Comparison of ENCODE assay signal across 8 mouse cellular contexts in the genomic region with DNA sequence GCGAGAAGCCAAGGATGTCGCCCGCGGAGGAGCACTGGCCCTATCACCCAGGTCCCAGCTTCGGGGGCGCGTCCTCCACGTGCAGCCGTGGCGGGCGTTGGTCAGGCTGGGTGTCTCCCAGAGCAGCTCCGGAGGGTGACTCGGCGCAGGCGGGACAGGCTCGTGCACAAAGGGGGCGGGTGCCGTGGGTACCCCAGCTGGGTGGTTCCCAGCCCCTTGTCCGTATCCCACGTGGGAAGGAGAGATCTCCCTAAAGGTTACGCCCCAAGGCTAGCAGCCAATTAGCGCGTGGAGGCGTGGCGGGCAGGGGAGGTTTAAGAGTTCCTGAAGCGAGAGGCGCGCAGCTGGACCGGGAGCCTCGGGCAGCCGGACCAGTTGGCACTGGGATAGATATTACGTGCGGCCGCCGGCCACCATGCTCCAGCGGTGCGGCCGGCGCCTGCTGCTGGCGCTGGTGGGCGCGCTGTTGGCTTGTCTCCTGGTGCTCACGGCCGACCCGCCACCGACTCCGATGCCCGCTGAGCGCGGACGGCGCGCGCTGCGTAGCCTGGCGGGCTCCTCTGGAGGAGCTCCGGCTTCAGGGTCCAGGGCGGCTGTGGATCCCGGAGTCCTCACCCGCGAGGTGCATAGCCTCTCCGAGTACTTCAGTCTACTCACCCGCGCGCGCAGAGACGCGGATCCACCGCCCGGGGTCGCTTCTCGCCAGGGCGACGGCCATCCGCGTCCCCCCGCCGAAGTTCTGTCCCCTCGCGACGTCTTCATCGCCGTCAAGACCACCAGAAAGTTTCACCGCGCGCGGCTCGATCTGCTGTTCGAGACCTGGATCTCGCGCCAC. TPM values are rescaled to one million over a fixed set of nuclear protein-coding genes. Genes with fewer than 3 reads are reported as not detected.
DNase-seq lines count a peak whose midpoint lies in the region; ATAC-seq and TF ChIP-seq lines count a peak whose summit lies in the region.

A gene (plus strand): TSS at position 320 of the 835 bp plus-strand sequence.

- peak within 1 kb of the TSS; percentile 68 for H3ac ChIP-seq in C2C12 (ENCODE audit: control insufficient read depth, insufficient read length, low read depth)

- peaks cover 6% of the 10 kb centered on the region for H3K4me1 ChIP-seq in bone marrow macrophage, adult 2 months (ENCODE audit: control insufficient read depth, insufficient read depth, low read length)
- peaks cover 60% of the 10 kb centered on the region for H3K4me1 ChIP-seq in heart, embryonic 12.5 days (replicated peaks)
- H3K4me1 ChIP-seq in kidney, postnatal 0 days (replicated peaks; ENCODE audit: insufficient read depth, low read length) = peaks cover 62% of the 10 kb centered on the region
- H3K4me1 ChIP-seq in liver, embryonic 13.5 days (replicated peaks) = peaks cover 78% of the 10 kb centered on the region
- peaks cover 59% of the 10 kb centered on the region for H3K4me1 ChIP-seq in stomach, embryonic 15.5 days

- no peaks in the 10 kb centered on the region for H3K27me3 ChIP-seq in C2C12 (ENCODE audit: control insufficient read depth, insufficient read depth, insufficient read length)
- H3K27me3 ChIP-seq in heart, embryonic 12.5 days (replicated peaks) = peaks cover 84% of the 10 kb centered on the region
- H3K27me3 ChIP-seq in kidney, postnatal 0 days (ENCODE audit: insufficient read depth, low read length) = no peaks in the 10 kb centered on the region
- peaks cover 90% of the 10 kb centered on the region for H3K27me3 ChIP-seq in liver, embryonic 13.5 days
- peaks cover 12% of the 10 kb centered on the region for H3K27me3 ChIP-seq in stomach, embryonic 15.5 days (replicated peaks)

- WGBS in heart, embryonic 12.5 days = under 1% methylated on average over 89 of the region's 91 CpGs
- under 1% methylated on average over 87 of the region's 91 CpGs for WGBS in kidney, postnatal 0 days
- WGBS in liver, embryonic 13.5 days (ENCODE audit: insufficient replicate concordance) = under 1% methylated on average over 90 of the region's 91 CpGs
- WGBS in stomach, embryonic 15.5 days = under 1% methylated on average over 91 of the region's 91 CpGs

- peaks cover 26% of the 10 kb centered on the region for H3K79me3 ChIP-seq in C2C12 (ENCODE audit: low read depth)

- H3K36me3 ChIP-seq in C2C12 (ENCODE audit: control insufficient read depth, insufficient read depth) = peaks cover under 1% of the 10 kb centered on the region
- H3K36me3 ChIP-seq in heart, embryonic 12.5 days = no peaks in the 10 kb centered on the region
- H3K36me3 ChIP-seq in kidney, postnatal 0 days (ENCODE audit: insufficient read depth, low read length) = no peaks in the 10 kb centered on the region
- H3K36me3 ChIP-seq in liver, embryonic 13.5 days = peaks cover 12% of the 10 kb centered on the region
- H3K36me3 ChIP-seq in stomach, embryonic 15.5 days = no peaks in the 10 kb centered on the region

- ATAC-seq in erythroblast, adult 5-6 weeks (replicated peaks; ENCODE audit: low FRiP score, poor library complexity, severe bottlenecking) = peak; percentile 58
- ATAC-seq in heart, embryonic 12.5 days (ENCODE audit: insufficient number of reproducible peaks, low FRiP score) = peak; percentile 56
- peak; percentile 77 for ATAC-seq in kidney, postnatal 0 days (replicated peaks; ENCODE audit: low FRiP score, low read depth)
- ATAC-seq in liver, embryonic 13.5 days (ENCODE audit: low read depth) = peak; percentile 91
- ATAC-seq in stomach, embryonic 15.5 days (ENCODE audit: insufficient read depth, low FRiP score, low read depth) = peak; percentile 71

- H3K27ac ChIP-seq in bone marrow macrophage, adult 2 months (ENCODE audit: insufficient read depth, low read depth, low read length) = peak within 1 kb of the TSS; percentile 86
- H3K27ac ChIP-seq in heart, embryonic 12.5 days (ENCODE audit: poor library complexity, severe bottlenecking) = no peak within 1 kb of the TSS
- peak within 1 kb of the TSS; percentile 77 for H3K27ac ChIP-seq in kidney, postnatal 0 days
- peak within 1 kb of the TSS; percentile 81 for H3K27ac ChIP-seq in liver, embryonic 13.5 days
- H3K27ac ChIP-seq in stomach, embryonic 15.5 days = peak within 1 kb of the TSS; percentile 97

- H3K4me2 ChIP-seq in heart, embryonic 12.5 days = peak within 1 kb of the TSS; percentile 83
- H3K4me2 ChIP-seq in kidney, postnatal 0 days (ENCODE audit: low read length) = peak within 1 kb of the TSS; percentile 81
- H3K4me2 ChIP-seq in liver, embryonic 13.5 days = peak within 1 kb of the TSS; percentile 87
- H3K4me2 ChIP-seq in stomach, embryonic 15.5 days = peak within 1 kb of the TSS; percentile 83

- peak within 1 kb of the TSS; percentile 59 for H3K4me3 ChIP-seq in C2C12 (ENCODE audit: insufficient read depth, poor library complexity, severe bottlenecking)
- H3K4me3 ChIP-seq in bone marrow macrophage, adult 2 months (ENCODE audit: insufficient read depth, low read length) = peak within 1 kb of the TSS; percentile 96
- peak within 1 kb of the TSS; percentile 53 for H3K4me3 ChIP-seq in heart, embryonic 12.5 days
- H3K4me3 ChIP-seq in kidney, postnatal 0 days (replicated peaks; ENCODE audit: low read depth, low read length) = peak within 1 kb of the TSS; percentile 62
- H3K4me3 ChIP-seq in liver, embryonic 13.5 days (replicated peaks) = peak within 1 kb of the TSS; percentile 75
- H3K4me3 ChIP-seq in stomach, embryonic 15.5 days (replicated peaks) = peak within 1 kb of the TSS; percentile 70

- TF ChIP-seq CTCF in C2C12 (IDR thresholded peaks at IDR 0.05; ENCODE audit: control insufficient read depth, insufficient read depth, insufficient read length) = peak; percentile 2
- no peak for TF ChIP-seq CTCF in bone marrow macrophage, adult 2 months (IDR thresholded peaks at IDR 0.05; ENCODE audit: low read depth, low read length)
- peak; percentile 30; the same call in 1 of the 2 replicates for TF ChIP-seq CTCF in kidney, postnatal 0 days (IDR thresholded peaks at IDR 0.05; ENCODE audit: low read depth)

- peak within 1 kb of the TSS; percentile 59 for H3K9ac ChIP-seq in heart, embryonic 12.5 days
- H3K9ac ChIP-seq in kidney, postnatal 0 days (ENCODE audit: low read depth, low read length) = peak within 1 kb of the TSS; percentile 71
- H3K9ac ChIP-seq in liver, embryonic 13.5 days = peak within 1 kb of the TSS; percentile 86
- H3K9ac ChIP-seq in stomach, embryonic 15.5 days = peak within 1 kb of the TSS; percentile 62

- TF ChIP-seq POLR2A in bone marrow macrophage, adult 2 months (IDR thresholded peaks at IDR 0.05; ENCODE audit: borderline replicate concordance, low read depth, low read length) = peak; percentile 99

- H3K79me2 ChIP-seq in C2C12 (ENCODE audit: control insufficient read depth, insufficient read depth) = peaks cover 44% of the 10 kb centered on the region

- peak; percentile 97 for DNase-seq in kidney, postnatal 0 days (ENCODE audit: low spot score)
- DNase-seq in liver, embryonic 13.5 days = peak; percentile 91
- DNase-seq in natural killer cell, adult 2 months (ENCODE audit: low spot score in 2 of 2) = peak; percentile 83 to 84

- H3K9me3 ChIP-seq in heart, embryonic 12.5 days (replicated peaks) = no peaks in the 10 kb centered on the region
- H3K9me3 ChIP-seq in kidney, postnatal 0 days (replicated peaks; ENCODE audit: low read length) = no peaks in the 10 kb centered on the region
- no peaks in the 10 kb centered on the region for H3K9me3 ChIP-seq in liver, embryonic 13.5 days (replicated peaks)
- no peaks in the 10 kb centered on the region for H3K9me3 ChIP-seq in stomach, embryonic 15.5 days

TF ChIP-seq in C2C12, 6 proteins besides CTCF, POLR2A, EP300 and RAD21:
- TF ChIP-seq MYOG (IDR thresholded peaks at IDR 0.05; ENCODE audit: control insufficient read depth, extremely low read depth, insufficient read length) (no peak), MYOD1 (IDR thresholded peaks at IDR 0.05; ENCODE audit: control insufficient read depth, insufficient read length, low read depth) (peak; percentile 0), CEBPB (IDR thresholded peaks at IDR 0.05; ENCODE audit: low read depth) (no peak), USF1 (IDR thresholded peaks at IDR 0.05; ENCODE audit: low read depth) (peak; percentile 39), MAX (IDR thresholded peaks at IDR 0.05) (peak; percentile 91), FOSL1 (IDR thresholded peaks at IDR 0.05; ENCODE audit: insufficient read depth, low read length, poor library complexity, severe bottlenecking) (no peak)

RNA-seq across cellular contexts. Expression of the gene that starts here (rescaled TPM):
- 18.7 TPM for polyA plus RNA-seq in C2C12 (2012; fragmentation: generic; extraction: Trizol)
- polyA plus RNA-seq in bone marrow macrophage, adult 2 months (2012; ENCODE audit: insufficient read depth, insufficient read length, missing spikeins) = 60.6 and 75.4 TPM in 2 replicates
- 2.9 and 9.4 TPM in 2 replicates for total RNA-seq in erythroblast, adult 5-6 weeks (2015; ENCODE audit: low replicate concordance)
- total RNA-seq in erythroblast, adult 5-6 weeks (2017; ENCODE audit: low replicate concordance) = 4.4 and 9.9 TPM in 2 replicates
- 2.9 and 4.3 TPM in 2 replicates for polyA plus RNA-seq in heart, embryonic 12.5 days (2016; fragmentation: Nextera tagmentation; extraction: Ambion mirVana)
- polyA plus RNA-seq in kidney, postnatal 0 days (2015; fragmentation: Nextera tagmentation; extraction: Ambion mirVana) = 28.8 and 33.4 TPM in 2 replicates
- 7.6 and 8.0 TPM in 2 replicates for polyA plus RNA-seq in liver, embryonic 13.5 days (2015; fragmentation: Nextera tagmentation; extraction: Ambion mirVana)
- polyA plus RNA-seq in stomach, embryonic 15.5 days (2015; fragmentation: Nextera tagmentation; extraction: Ambion mirVana) = 24.5 and 25.6 TPM in 2 replicates
